Mouse (Mus musculus) kidney, adult 2 months (tissue): ENCODE measurements around the gene Pan2.

Experiments used
- CTCF ChIP-seq: fragments of 200-500 bp; conservative IDR thresholded peaks from 2 replicates; pipeline ENCODE4 v1.5.1; 2011; ENCODE audit warnings: low read depth, mild to moderate bottlenecking, control low read depth, low read length, moderate library complexity, mixed read lengths; ENCODE audit not compliant: insufficient read depth, insufficient read length
- POLR2A ChIP-seq: fragments of 200-500 bp; IDR thresholded peaks from one replicate; pipeline ENCODE4 v1.6.1; 2011; ENCODE audit warnings: low read depth, low read length, control low read depth

GRCm38 (mm10) chr10:128270866-128271265 lies 32.3 kb upstream of the Pan2 start:
- no peak for TF ChIP-seq CTCF
- TF ChIP-seq POLR2A = no peak
